Mouse (Mus musculus) kidney, adult 8-10 months (tissue): ENCODE measurements around the gene H1f0.
A peak's percentile ranks its signal among the peaks of the same experiment; 100 is the strongest.

Source experiments
- DNase-seq, 2 experiments: peaks; one replicate each; pipeline ENCODE4 v3.0.0; 2022

H1f0 gene

DNA sequence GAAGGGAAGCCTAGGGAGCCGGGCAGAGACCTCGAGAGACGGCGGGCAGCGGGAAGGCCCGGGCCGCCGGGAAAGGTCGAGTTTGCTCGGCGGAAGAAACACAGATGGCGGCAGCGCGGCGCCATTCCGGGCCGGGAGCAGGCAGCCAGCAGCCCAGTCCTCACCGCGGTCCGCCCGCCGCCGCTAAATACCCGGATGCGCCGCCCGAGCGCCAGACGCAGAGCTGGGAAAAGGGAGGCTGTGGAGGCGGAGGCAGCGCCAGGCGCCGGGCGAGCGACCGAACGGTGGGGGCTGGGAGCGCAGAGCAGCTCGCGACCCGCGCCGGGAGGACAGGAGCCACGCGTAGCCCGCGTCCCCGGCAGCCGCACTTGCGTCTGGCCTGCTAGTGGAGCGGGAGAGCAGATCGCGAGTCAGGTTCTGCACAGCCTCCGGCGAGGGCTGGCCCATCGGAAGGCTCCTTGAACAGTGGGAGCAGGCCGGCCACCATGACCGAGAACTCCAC, at the start of gene H1f0:
Gene H1f0, plus strand, starts transcription at position 214 of the 502 bp plus-strand sequence.
- DNase-seq, result peak; percentile 90 to 92

DNA sequence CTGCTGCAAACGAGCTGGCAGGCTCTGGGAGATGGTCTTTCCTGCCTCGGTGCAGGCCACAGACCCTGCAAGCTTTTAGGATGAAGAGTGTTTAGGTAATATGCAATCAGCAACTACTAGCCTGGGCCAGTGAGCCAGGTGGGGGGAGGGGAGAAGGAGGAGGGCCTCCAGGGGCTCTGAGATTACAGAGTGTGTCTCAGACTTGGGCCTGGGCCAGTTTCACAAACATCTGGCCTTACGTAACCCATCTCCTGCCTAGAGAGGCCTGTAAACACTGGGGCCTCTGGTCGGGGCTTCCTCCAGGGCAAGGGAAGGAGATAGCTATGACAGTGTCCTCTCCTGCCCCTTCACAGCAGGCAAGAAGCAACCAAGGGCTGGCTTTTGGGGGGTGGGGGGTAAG, 49.4 kb upstream of the H1f0 start:
- peak; percentile 51 to 58 for DNase-seq

DNA sequence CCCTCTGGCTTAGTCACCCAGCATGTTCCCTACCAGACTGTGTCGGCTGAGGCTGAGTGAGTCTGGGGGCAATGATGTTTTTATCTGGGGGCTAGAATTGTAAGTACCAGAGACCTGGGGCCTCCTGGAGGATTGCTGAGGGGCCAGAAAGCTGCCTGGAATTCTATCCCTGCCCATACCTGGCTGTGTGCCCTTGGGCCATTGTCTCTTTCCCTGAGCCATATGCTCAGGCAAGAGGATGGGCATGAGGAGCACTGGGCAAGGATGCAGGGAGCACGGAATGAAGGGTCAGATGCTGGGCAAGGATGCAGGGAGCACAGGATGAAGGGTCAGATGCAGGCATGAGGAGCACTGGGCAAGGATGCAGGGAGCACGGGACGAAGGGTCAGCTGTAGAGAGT, 48.2 kb upstream of the H1f0 start:
- no peak for DNase-seq

DNA sequence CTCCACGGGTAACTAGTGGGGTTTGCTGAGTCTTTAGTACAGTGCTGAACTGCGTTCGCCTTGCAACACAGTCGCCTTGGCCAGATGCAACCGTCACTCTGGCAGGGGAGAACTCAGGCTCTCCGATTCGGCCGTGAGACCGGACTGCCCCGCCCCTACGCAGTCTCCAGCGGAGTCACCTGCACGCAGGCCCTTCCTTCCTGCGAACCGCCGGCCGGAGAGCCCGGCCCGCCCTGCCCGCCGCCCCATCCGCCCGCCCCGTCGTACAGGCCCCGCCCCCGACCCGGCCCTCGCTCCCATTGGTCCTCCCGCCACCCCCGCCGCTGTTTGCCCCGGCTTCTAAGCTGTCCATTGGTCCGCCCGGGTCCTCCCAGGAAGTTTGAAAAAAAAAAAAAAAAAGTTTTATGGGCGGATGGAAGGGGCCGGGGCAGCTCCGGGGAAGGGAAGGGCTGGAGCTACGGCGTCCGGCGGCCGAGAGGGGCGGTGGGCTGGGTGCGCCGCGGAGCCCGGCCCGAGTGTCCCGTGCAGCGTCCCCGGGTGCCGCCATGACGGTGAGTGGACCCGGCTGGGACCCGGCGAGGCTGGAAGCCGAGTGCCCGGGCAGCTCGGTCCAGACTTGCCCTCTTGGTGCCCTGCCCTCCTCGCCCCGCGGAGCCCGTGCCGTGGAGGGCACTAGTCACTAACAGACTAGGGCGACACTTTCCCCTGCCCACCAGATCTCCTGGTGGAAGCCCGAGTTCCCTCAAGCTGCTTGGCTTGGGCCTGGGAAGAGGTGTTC, 45.4 kb upstream of the H1f0 start:
- peak; percentile 90 to 93 for DNase-seq

DNA sequence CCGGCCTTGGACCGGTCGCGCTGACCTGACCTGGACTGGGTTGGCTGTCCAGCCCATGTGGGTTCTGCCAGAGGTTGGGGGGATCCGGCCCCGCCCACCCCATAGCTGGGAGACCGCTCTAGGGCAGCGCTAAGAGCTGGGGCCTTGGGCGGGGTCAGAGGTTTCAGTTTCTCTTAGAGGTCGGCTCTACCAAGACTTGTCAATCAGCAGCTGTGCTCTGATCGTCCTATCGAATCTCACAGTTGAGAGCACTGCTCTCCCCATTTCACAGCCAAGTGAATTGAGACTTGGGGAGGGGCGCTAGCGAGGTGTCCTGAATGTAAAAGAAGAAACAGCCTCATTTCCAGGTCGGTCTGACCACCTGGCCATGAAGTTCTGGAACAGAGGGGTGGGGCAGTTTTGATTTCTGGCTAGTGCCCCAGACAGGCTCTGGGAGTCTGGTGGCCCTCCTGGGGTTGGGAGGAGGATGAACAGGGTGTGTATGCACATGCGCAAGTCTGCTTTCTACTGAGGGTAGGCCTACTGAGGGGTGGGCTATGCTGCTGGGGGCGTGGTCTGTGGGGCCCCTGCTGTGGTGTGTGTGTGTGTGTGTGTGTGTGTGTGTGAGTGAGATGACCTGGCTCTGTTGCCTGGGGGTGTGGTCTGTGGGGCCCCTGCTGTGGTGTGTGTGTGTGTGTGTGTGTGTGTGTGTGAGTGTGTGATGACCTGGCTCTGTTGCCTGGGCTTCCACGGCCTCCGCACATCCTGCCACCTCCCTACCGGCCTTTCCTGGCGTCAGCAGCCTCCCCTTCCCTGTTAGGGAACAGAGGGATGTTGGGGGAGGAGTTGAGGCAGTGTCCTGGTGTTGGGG, 44.6 kb upstream of the H1f0 start:
- DNase-seq, result peak; percentile 47 to 48

DNA sequence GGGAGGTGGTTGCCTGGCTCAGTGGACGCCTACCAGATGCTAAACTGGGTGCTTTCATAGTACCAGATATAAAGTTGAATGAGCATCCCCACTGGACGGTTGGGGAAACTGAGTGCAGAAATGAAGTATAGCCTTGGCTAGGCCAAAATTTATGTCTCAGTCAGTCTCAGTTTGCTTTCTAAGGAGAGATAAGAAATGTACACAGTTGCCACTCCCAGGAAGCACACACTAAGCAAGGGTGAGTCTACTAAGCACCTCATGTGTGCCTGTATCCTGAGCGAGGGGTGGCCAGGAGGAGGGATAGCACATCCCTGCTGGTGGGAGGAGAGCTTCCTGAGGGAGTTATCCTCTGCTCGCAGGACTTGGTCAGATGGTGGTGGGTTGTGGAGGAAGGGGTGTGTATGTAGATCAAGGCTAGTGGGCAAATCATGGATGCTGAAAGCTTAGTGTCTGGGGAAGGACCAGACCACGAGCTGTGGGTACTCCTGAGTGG, 43.9 kb upstream of the H1f0 start:
- no peak for DNase-seq

DNA sequence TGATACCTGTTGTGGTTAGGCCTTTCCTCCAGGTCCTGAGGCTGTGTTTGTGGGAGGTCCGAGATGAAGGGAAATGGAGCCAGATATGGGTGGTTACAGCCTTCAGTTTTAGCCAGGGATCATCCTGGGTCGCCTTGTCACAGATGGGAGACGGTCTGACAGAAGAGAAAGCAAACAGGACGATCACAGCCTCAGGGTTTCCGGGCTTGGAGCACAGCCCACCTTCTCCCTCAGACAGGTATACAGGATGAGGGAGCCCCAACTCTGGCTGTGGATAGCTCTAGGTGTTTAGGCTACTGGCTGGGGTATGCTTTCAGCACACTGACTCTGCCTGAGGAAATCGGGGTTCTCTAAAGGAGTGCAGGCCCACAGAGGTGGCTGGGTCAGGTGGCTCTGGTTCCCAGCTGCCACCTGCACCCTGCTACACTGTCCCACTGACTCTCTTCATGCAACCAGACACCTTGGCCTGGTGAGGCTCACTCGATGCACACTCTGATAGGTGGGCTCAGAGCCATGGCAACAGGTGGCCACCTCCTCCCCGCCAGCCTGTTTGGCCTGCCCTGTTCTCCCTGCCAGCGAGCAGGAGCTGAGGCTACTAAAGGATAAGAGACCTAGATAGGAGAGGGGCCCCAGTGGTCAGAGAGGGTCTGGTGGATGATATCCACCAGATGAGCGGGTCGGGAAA, 41.6 kb upstream of the H1f0 start:
- DNase-seq, result no peak

DNA sequence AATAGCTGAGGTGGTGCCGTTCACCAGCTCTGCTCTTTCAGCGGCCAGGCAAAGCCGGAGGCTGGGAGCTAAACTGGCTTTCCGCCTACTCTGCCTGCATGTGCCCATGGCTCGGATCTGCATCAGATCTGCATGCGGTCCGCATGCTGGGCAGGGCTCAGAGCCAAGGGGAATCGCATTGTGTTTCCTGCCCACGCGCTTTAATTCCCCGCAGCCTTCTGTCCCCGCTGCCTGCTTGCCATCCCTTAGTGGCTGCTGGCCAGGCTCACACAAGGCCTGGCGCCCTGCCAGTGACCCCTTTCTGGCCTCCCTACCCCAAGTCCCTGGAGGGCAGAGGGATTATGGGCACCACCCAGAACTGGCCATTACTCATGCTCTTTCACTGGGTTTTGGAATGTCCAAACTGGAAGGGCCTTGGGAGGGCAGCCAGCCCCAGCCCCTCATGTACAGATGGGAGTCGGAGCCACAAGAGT, 39.7 kb upstream of the H1f0 start:
- peak; percentile 49 for DNase-seq

DNA sequence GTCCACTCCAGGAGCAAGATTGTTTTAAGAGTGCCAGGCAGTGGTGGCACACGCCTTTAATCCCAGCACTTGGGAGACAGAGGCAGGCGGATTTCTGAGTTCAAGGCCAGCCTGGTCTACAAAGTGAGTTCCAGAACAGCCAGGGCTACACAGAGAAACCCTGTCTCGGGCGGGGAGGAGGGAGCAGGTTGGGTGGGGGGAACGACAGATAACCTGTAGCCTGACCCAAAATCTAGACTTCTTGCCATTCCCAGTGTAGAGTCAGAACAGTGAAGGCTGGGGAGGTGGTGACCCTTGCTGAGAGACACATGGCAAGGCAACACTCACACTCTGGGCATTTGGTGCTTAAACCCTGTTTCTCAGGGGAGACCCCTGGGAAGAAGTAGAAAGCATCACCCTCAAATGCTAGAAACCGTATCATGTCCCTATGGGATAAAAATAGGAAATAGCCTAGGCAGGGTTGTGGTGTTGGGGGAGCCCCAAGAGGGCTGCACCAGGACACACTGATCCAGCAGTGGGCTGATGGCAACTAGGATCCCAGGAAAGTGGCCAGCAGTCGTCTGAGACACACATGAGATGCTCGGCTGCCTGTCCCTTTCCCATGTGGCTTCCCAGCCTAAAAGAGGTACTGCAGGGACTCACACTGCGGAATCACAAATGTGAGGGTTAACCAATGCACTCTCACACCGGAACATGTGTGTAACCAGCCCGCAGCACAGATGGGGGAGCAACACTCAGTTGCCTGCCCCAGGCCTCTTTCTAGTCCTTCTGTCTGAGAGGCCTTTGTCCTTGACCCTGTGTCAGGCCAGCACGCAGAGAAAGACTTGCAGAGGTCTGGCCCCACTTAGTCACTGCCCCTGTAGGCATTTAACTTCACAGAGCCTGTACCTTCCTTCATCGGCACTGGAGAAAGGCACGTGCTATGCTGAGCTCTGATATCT, 38.8 kb upstream of the H1f0 start:
- DNase-seq, result no peak

DNA sequence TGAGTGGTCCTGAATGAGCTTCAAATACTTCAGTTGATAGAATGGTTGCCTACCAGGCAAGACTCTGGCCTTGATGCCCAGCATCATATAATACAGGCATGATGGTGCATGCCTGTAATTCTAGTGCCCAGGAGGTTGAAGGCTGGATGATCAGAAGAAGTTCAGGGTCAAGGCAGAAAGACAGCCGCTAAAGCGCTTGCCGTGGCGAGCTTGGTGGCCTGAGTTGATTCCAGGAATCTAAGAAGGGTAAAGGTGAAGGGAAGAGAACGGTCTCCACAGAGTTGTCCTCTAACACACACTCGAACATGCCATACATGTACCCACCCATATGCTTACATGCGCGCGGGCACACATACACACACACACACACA, 38.2 kb upstream of the H1f0 start:
- no peak for DNase-seq

DNA sequence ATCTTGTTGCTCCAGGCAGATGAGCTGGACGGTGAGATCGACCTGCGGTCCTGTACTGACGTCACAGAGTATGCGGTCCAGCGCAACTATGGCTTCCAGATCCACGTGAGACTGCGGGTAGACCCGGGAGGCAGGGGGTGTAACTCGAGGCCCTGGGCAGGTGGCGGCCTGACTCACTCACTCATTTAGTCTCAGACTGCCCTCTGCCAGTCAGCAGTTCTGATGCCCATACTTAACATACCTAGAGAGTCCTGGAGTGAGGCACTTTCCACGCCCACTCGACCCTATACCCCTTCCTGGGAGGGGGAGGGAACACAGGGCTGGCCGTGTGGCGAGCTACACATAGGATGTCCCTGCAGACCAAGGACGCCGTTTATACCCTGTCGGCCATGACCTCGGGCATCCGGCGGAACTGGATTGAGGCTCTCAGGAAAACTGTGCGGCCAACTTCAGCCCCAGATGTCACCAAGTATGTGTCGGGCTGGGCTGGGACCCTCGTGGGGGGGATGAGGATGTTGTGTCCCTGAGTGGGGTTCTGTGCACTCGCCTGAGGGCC, 37.2 kb upstream of the H1f0 start:
- no peak for DNase-seq

DNA sequence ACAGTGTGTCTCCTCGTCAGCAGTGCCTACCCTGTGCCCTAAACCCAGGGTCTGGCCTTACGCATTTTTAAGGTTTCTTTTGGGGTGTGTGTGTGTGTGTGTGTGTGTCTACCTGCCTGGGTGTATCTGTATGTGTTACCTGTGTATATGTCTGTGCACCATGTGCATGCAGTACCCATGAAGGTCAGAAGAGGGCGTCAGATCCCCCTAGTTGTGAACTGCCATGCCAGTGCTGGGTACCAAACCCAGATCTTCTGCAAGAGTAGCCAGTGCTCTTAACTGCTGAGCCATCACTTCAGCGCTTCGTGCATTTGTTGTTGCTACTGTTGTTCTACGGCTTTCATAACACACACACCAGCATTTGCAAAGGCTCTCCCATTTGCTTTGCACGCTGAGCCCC, 36.0 kb upstream of the H1f0 start:
- DNase-seq, result no peak

DNA sequence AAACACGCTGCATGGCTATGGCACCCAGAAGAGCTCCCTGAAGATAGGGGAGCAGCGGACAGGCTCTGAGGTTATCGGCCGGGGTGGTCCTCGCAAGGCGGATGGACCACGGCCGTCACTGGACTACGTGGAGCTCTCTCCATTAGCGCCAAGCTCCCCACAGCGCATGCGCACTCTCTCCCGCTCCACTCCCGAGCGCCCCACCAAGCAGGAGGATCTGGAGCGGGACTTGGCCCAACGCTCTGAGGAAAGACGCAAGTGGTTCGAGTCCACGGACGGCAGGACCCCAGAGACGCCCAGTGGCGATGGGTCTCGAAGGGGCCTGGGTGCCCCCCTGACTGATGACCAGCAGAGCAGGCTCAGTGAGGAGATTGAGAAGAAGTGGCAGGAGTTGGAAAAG, 35.3 kb upstream of the H1f0 start:
- no peak for DNase-seq

DNA sequence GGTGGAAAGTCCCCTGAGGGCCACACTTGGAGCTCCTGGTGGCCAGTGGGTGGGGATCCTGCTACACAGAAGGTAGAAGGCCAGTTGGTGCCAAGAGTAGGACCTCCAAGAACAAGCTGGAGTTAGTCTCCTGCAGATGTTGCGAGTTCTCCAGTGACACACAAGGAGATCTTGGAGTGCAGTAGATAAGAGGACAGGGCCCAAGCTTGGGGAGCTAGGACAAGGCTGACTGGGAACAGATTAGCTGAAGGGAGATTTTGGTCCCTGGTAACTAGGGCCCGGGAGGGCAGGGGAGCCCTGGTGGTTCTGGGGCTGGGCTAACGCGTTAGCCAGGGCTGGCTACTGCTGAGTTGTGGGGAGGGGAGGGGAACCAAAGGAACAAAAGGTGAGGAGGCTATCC, 32.3 kb upstream of the H1f0 start:
- DNase-seq, result peak in 1 of 2 experiments; percentile 35

DNA sequence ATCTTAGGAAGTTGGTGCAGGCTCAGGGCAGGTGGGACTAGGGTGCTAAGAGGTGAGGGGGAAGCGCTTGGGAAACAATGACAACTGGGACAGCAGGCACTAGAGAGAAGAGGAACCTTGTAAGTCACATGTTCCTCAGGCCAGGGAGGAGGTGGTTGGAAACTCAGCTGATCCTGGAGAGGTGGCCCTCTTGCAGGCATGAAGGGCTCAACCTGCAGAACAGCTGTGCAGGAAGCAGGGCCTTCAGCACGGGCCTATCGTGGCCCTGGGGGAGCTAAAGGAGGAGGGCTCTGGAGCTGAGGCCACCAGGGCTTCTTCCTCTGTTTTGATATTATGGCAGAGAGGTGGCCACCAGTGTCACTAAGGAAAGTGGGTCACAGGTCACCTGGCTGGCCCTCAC, 31.6 kb upstream of the H1f0 start:
- no peak for DNase-seq

DNA sequence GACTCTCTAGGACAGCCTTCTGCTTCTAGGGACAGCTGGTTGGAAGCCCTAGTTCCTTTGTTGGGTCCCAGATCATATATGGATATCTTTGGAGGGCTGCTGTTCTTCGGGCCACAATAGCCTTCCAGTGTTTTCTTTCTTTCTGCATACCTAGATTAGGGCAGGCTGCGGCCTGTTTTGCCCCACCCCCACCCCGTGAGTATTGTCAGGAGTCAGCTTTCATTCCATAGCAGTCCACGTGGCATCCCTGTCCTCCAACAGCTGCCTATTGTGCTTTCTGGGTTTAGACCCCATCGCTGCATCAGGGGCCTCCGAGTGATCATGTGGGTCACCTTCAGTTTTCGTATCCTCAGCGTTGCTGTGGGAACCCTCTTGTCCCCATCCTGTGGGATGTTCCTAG, 29.9 kb upstream of the H1f0 start:
- no peak for DNase-seq

DNA sequence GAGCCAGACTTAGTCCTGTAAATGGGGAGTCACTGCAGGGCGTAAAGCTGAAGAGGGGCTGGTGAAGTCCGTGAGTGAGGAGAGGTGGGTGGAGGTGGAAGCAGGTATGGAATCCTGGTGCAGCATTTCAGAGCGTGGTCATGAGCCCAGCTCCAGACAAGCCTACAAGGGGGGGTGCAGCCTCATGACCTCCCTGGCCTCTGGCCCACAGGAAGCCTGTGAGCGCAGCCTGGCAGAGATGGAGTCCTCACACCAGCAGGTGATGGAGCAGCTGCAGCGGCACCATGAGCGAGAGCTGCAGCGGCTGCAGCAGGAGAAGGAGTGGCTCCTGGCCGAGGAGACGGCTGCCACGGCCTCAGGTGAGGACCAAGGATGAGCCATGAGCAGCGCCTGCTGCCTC, 28.7 kb upstream of the H1f0 start:
- DNase-seq, result no peak

DNA sequence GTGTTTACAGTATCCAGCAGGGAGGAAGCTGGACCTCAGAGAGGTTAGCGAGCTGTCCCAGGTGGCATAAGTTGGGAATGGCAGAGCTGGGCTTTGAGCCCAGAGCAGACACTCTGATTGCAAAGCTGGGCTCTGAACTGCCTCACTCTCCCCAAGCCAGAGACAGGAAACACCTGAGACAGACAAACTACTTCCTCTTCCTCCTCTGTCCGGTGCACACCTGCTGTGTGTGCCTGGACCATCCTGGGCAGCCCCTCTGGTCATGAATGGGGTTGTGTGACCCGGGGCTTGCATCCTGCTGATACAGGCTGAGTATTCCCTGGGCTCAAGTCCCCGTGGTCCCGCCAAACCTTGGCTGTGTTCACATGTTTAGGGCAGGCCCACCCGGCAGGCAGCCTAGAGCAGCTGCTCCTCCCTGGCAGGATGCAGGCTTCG, 27.9 kb upstream of the H1f0 start:
- DNase-seq, result no peak

DNA sequence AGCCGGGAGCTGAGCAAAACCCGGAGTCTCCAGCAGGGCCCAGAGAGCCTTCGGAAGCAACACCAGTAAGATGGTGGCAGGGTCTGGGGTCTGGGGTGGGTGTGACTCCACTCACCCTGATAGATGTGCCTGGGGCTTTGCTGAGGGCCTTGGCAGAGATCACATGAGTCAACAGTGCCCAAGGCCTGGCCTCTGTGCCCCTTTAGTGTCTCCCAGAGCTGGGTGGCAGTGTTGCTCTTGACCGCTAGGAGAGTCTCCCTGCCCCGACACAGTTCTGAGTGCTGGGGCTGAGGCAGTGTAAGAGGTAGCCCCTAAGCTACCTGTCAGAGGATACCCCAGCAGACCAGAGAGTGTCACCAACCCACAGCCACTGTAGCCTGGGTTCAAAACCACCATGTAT, 26.7 kb upstream of the H1f0 start:
- DNase-seq, result no peak

DNA sequence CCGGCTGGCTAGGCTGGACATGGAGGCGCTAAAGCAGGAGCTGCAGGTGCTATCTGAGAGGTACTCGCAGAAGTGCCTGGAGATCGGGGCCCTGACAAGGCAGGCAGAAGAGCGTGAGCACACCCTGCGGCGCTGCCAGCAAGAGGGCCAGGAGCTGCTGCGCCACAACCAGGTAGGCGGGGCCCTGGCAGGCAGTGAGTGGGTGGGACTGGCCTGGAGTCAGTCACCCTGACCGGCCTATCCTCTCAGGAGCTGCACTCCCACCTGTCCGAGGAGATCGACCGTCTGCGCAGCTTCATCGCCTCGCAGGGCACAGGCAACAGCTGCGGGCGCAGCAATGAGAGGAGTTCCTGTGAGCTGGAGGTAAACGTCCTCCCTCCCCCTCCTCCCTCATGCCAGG, 26.2 kb upstream of the H1f0 start:
- peak; percentile 69 to 79 for DNase-seq

DNA sequence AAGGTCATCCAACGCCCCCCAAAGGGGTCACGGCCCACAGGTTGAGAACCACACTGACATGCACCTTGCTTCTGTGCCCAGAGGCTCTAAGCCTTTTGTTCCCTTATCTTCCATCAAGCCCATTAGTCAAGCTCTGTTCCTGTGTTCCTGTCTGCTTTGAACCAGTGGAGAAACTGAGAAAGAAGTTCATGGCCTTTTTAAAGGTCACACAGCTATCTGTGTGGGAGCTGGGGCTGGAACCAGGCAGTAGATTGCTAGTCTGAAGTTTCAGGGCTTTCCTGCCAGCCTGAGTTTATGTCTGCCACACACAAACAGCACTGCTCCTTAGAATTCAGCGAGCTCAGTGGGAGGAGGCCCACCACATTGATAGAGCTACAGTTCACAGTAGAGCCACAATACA, 25.2 kb upstream of the H1f0 start:
- DNase-seq, result no peak

DNA sequence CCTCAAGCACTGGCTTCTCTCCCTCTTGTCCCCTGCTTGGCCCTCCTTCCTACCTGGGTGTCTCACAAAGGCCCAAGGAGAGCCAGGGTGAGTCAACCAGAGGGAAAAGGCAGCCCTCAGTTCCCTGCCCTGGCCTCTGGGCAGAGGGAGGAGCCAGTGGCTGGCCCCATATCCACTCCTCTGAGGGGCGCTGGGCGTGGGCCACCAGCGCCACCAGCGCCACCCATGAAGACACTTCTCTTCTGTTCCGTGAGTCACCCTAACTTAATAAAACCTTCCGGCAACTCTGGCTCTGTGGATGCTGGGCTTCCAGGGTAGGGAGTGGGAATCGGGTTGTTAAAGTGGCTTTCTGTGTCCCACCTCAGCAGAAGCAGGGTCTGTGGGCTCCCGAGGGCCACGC, 22.7 kb upstream of the H1f0 start:
- DNase-seq, result no peak
